Mouse (Mus musculus) brain, embryonic 14.5 days (tissue): ENCODE measurements at regions not wholly inside any gene's neighbourhood (a gene's known extent, or its start where the extent isn't known, plus 50 kb on each side); places are given as distances from the start of the nearest gene placed in this dataset.

Experiments
- CTCF ChIP-seq: fragments of 200-500 bp; IDR thresholded peaks from 2 replicates; pipeline ENCODE4 v1.5.1; 2012; ENCODE audit warnings: inconsistent platforms, mild to moderate bottlenecking, moderate library complexity, borderline replicate concordance; ENCODE audit not compliant: insufficient read depth, insufficient read length; ENCODE audit errors: extremely low read depth
- POLR2A ChIP-seq: fragments of 200-500 bp; IDR thresholded peaks from 2 replicates; pipeline ENCODE4 v1.6.1; 2012; ENCODE audit warnings: mild to moderate bottlenecking, inconsistent platforms, borderline replicate concordance; ENCODE audit not compliant: poor library complexity, insufficient read depth, insufficient read length, severe bottlenecking; ENCODE audit errors: extremely low read depth

- TF ChIP-seq CTCF (no peak), POLR2A (no peak)
Observed at GRCm38 (mm10) chr8:87148853-87149252, 263.8 kb upstream of the N4bp1 start.
